Mouse (Mus musculus) stomach, postnatal 0 days (tissue): ENCODE measurements around the gene Chst12. TPM values are rescaled to one million over a fixed set of nuclear protein-coding genes. Genes with fewer than 3 reads are reported as not detected.

Experiments used
- ATAC-seq: fragments of 200-750 bp; cut with Nextera tagmentation; 2 replicates; pipeline ENCODE4 v1.8.0; 2017; ENCODE audit not compliant: low FRiP score, low TSS enrichment
- DNase-seq: peaks from one replicate; pipeline ENCODE4 v3.0.0-alpha.2; 2016; ENCODE audit warnings: low spot score
- H3K27ac ChIP-seq: fragments of 300-500 bp; sonication (generic); replicated peaks from 2 replicates; pipeline ENCODE4 v1.5.1; 2014; ENCODE audit warnings: mild to moderate bottlenecking, control low read depth
- H3K27me3 ChIP-seq: fragments of 300-500 bp; sonication (generic); 2 replicates; pipeline ENCODE4 v1.6.1; 2014; ENCODE audit warnings: low read length; ENCODE audit not compliant: control insufficient read depth, insufficient read depth
- H3K36me3 ChIP-seq: fragments of 300-500 bp; sonication (generic); 2 replicates; pipeline ENCODE4 v1.6.1; 2014; ENCODE audit warnings: low read length, mixed read lengths; ENCODE audit not compliant: control insufficient read depth, insufficient read depth
- H3K4me1 ChIP-seq: fragments of 300-500 bp; sonication (generic); replicated peaks from 2 replicates; pipeline ENCODE4 v1.6.1; 2014; ENCODE audit warnings: antibody characterized with exemption; ENCODE audit not compliant: control insufficient read depth, insufficient read depth
- H3K4me2 ChIP-seq: fragments of 300-500 bp; sonication (generic); replicated peaks from 2 replicates; pipeline ENCODE4 v1.6.1; 2014; ENCODE audit warnings: low read depth, mild to moderate bottlenecking, control low read depth, moderate library complexity
- H3K4me3 ChIP-seq: fragments of 300-500 bp; sonication (generic); 2 replicates; pipeline ENCODE4 v1.5.1; 2014; ENCODE audit warnings: low read depth, low read length, control low read depth
- H3K9ac ChIP-seq: fragments of 300-500 bp; sonication (generic); 2 replicates; pipeline ENCODE4 v1.6.1; 2014; ENCODE audit warnings: mild to moderate bottlenecking, low read length, control low read depth, mixed read lengths
- H3K9me3 ChIP-seq: fragments of 300-500 bp; sonication (generic); 2 replicates; pipeline ENCODE4 v1.6.1; 2016; ENCODE audit warnings: low read length; ENCODE audit not compliant: control insufficient read depth
- CTCF ChIP-seq: IDR thresholded peaks from 2 replicates; pipeline ENCODE4 v1.5.1; 2016; ENCODE audit warnings: antibody characterized with exemption, low read depth, mild to moderate bottlenecking, moderate library complexity
- EP300 ChIP-seq: optimal IDR thresholded peaks from 2 replicates; pipeline ENCODE3; 2016; ENCODE audit warnings: antibody characterized with exemption
- WGBS: fragments of 180-500 bp; shearing (Covaris S2); extraction: QIAGEN DNeasy Blood & Tissue Kit; methylation state at CpG from one replicate; pipeline ENCODE4 v1.1.7; 2014; 5-methylcytosine and 5-hydroxymethylcytosine counted together
- polyA plus RNA-seq: library from polyadenylated mRNA; unstranded; fragments of >200 nt; fragmentation: Nextera tagmentation; extraction: Ambion mirVana; gene quantifications from 2 replicates; pipeline ENCODE4 v1.2.1, GENCODE M21; 2015

Gene Chst12
- polyA plus RNA-seq, 1 experiment from 2014 or later = 15.8 TPM

DNA sequence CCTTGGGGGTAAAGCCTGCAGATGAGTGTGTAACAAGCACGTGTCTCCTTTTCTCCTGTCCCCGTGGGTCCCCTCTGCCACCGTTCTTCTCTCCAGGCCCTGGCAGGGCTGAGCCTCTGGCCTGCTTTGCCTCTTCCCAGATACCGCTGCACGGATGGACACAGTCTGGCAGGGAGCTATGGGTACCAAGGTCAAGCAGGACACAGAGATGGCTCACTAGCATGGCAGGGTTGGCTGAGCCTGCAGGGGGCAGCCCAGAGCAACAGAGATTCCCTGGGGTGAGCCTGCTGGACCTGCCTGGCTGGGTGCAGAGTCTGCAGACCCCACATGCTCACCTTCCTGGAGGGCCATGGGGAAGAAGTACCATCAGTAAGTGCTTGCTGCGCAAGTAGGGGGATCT is 60.5 kb downstream of the Chst12 start:
- no peak overlapping the region for H3K4me2 ChIP-seq
- no peaks in the 10 kb centered on the region for H3K9me3 ChIP-seq
- no peaks in the 10 kb centered on the region for H3K4me1 ChIP-seq
- H3K27me3 ChIP-seq = no peaks in the 10 kb centered on the region
- no peaks in the 10 kb centered on the region for H3K36me3 ChIP-seq
- TF ChIP-seq CTCF (peak; percentile 76), EP300 (no peak)
- DNase-seq = peak; percentile 54
- no peak overlapping the region; the same call in 1 of the 2 replicates for H3K27ac ChIP-seq
- ATAC-seq = peak; percentile 31
- peak overlapping the region; percentile 13; the same call in 1 of the 2 replicates for H3K9ac ChIP-seq
- H3K4me3 ChIP-seq = no peak overlapping the region
- 53% methylated on average over 6 of the region's 6 CpGs for WGBS

DNA sequence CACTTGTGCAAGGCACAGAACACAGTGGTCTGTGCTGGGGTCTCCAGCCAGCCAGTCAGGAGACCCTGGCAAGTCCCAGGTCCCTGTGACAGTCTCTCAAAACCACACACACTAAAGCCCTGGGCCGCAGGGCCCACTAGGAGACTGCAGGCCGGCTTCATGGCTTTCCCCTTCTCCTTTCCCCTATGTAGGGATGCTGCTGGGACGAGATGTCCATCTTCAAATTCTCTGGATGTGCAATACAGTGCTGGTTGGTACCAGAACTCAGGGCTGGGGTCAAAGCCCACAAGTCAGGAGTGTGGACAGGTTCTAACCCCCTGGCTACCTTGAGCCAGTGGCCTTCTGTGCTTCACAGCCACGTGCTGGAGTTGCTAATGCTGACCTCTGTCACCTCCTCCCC is 60.9 kb downstream of the Chst12 start:
- Histone ChIP-seq H3K4me1 (no peaks in the 10 kb centered on the region), H3K36me3 (no peaks in the 10 kb centered on the region), H3K4me3 (no peak overlapping the region), H3K27me3 (no peaks in the 10 kb centered on the region), H3K9me3 (no peaks in the 10 kb centered on the region), H3K4me2 (no peak overlapping the region), H3K9ac (0 out of 2 replicates have a peak overlapping the region, but pooled peaks have one; percentile 4), H3K27ac (no peak overlapping the region; the same call in 1 of the 2 replicates)
- TF ChIP-seq EP300 = no peak
- WGBS = 68% methylated on average over 4 of the region's 4 CpGs
- ATAC-seq (no peak), DNase-seq (no peak)

DNA sequence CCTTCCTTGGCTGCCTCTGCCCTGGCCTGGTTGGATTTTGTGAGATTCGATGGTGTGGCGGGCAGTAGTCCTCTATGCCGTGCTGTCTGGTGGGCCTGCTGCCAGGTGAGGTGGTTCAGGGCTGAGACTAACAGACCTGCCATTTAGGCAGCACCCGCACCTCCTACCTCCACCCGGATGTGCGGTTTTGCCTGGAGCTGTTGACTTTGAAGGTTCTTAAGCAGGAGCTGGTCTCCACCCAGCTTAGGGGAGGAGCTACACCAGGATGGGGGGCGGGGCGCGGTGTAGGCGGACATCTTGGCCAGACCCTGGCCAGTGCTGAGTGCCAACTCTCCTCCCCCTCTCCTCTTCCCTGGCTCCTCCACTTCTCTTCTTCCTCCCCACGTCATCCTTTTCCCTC is 62.0 kb downstream of the Chst12 start:
- peak; percentile 58 for DNase-seq
- no peak overlapping the region for H3K4me2 ChIP-seq
- WGBS = 37% methylated on average over 11 of the region's 11 CpGs
- H3K9ac ChIP-seq = no peak overlapping the region
- H3K4me3 ChIP-seq = no peak overlapping the region
- no peaks in the 10 kb centered on the region for H3K27me3 ChIP-seq
- H3K27ac ChIP-seq = no peak overlapping the region
- no peaks in the 10 kb centered on the region for H3K4me1 ChIP-seq
- no peaks in the 10 kb centered on the region for H3K36me3 ChIP-seq
- H3K9me3 ChIP-seq = no peaks in the 10 kb centered on the region
- TF ChIP-seq CTCF (no peak), EP300 (no peak)
- peak; percentile 25; the same call in 1 of the 2 replicates for ATAC-seq

- ATAC-seq (no peak), DNase-seq (no peak)
- TF ChIP-seq EP300 = no peak
- Histone ChIP-seq H3K4me1 (no peaks in the 10 kb centered on the region), H3K27me3 (no peaks in the 10 kb centered on the region), H3K9me3 (no peaks in the 10 kb centered on the region), H3K4me2 (no peak overlapping the region), H3K9ac (no peak overlapping the region), H3K27ac (no peak overlapping the region; the same call in 1 of the 2 replicates), H3K4me3 (no peak overlapping the region), H3K36me3 (no peaks in the 10 kb centered on the region)
- WGBS = 87% methylated on average over 5 of the region's 5 CpGs
These were observed 62.4 kb downstream of the Chst12 start for GRCm38 (mm10) chr5:140567751-140568150.

DNA sequence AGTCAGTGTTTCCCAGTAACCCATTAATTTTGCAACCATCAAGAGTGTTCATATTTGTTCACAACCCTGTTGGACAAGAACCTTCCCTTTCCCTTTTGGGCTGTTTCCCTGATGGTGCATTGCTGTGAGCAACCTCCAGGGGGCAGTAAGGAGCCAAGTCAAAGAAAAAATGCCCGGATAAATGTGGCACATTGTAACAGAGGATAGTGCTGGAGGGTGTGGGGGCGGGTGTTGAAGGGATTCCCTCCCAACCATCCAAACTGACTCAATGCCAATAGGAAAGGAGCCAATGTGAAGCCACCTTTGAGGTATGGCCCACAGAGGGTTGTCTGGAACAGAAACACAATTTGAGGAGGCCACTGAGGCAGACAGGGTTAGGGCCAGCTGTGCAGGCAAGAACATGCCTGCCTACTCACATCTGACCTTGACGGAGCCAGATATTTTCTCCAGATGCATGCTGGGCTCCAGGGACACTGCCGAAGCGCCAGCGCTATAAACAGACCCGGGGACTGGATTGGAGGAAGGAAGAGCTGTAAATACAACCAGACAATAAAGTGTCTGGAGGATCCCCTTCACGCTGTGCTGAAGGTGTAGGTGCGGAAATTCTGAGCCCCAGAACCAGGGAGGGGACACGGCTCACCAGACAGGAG is 63.1 kb downstream of the Chst12 start:
- TF ChIP-seq EP300 = no peak
- TF ChIP-seq CTCF = peak; percentile 90
- DNase-seq = peak; percentile 70
- Histone ChIP-seq H3K27ac (no peak overlapping the region; the same call in 1 of the 2 replicates), H3K9ac (no peak overlapping the region), H3K4me2 (no peak overlapping the region), H3K27me3 (no peaks in the 10 kb centered on the region), H3K4me3 (no peak overlapping the region), H3K9me3 (no peaks in the 10 kb centered on the region), H3K4me1 (no peaks in the 10 kb centered on the region), H3K36me3 (no peaks in the 10 kb centered on the region)
- WGBS = 46% methylated on average over 10 of the region's 10 CpGs
- no peak for ATAC-seq

DNA sequence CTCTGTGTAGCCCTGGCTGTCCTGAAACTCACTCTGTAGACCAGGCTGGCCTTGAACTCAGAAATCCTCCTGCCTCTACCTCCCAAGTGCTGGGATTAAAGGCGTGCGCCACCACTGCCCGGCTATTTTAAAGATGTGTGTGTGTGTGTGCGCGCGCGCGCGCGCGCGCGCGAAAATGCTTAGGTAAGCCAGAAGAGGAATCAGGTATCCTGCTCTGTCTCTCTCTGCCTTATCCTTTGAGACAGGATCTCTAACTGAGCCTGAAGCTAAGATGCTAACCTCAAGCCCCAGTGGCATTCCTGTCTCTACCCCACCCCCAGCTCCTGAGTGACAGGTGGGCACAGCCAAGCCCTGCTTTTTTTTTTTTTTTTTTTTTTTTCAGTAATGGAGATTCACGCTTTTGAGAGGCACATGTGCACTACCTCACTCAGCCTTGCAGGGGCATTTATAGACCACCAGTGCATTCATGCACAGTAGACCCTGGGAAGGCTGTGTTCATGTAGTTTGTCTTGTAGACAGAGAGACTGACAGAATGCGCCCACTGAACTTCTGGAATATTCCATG is 63.8 kb downstream of the Chst12 start:
- 89% methylated on average over 16 of the region's 16 CpGs for WGBS

More for the DNA sequence above, 63.8 kb downstream of the Chst12 start:
- Histone ChIP-seq H3K9ac (no peak overlapping the region), H3K27me3 (no peaks in the 10 kb centered on the region), H3K4me1 (no peaks in the 10 kb centered on the region), H3K36me3 (no peaks in the 10 kb centered on the region), H3K4me2 (no peak overlapping the region), H3K27ac (no peak overlapping the region), H3K9me3 (no peaks in the 10 kb centered on the region), H3K4me3 (no peak overlapping the region)
- DNase-seq (no peak), ATAC-seq (no peak)
- TF ChIP-seq CTCF (no peak), EP300 (no peak)
